Mouse (Mus musculus) forebrain, embryonic 11.5 days (tissue): ENCODE data around the gene Srp68. TPM values are rescaled to one million over a fixed set of nuclear protein-coding genes. Genes with fewer than 3 reads are reported as not detected.

Experiments
- ATAC-seq: fragments of 200-750 bp; cut with Nextera tagmentation; replicated peaks from 2 replicates; pipeline ENCODE4 v1.8.0; 2017; ENCODE audit warnings: moderate TSS enrichment; ENCODE audit not compliant: low FRiP score
- DNase-seq: peaks from one replicate; pipeline ENCODE4 v3.0.0-alpha.2; 2017; ENCODE audit warnings: low spot score
- H3K27ac ChIP-seq: fragments of 300-500 bp; sonication (generic); 2 replicates; pipeline ENCODE4 v1.5.1; 2014; ENCODE audit warnings: low read depth, low read length
- H3K27me3 ChIP-seq: fragments of 300-500 bp; sonication (generic); 2 replicates; pipeline ENCODE4 v1.6.1; 2014; ENCODE audit warnings: mild to moderate bottlenecking, low read length, mixed read lengths; ENCODE audit not compliant: control insufficient read depth, insufficient read depth
- H3K36me3 ChIP-seq: fragments of 300-500 bp; sonication (generic); 2 replicates; pipeline ENCODE4 v1.6.1; 2014; ENCODE audit warnings: mild to moderate bottlenecking, low read length, moderate library complexity, mixed read lengths; ENCODE audit not compliant: control insufficient read depth, insufficient read depth
- H3K4me1 ChIP-seq: fragments of 300-500 bp; sonication (generic); replicated peaks from 2 replicates; pipeline ENCODE4 v1.6.1; 2014; ENCODE audit warnings: low read length, mixed read lengths; ENCODE audit not compliant: control insufficient read depth, insufficient read depth
- H3K4me2 ChIP-seq: fragments of 300-500 bp; sonication (generic); 2 replicates; pipeline ENCODE4 v1.6.1; 2014; ENCODE audit warnings: low read depth, mild to moderate bottlenecking, low read length, moderate library complexity, mixed read lengths; ENCODE audit not compliant: severe bottlenecking
- H3K4me3 ChIP-seq: fragments of 300-500 bp; sonication (generic); 2 replicates; pipeline ENCODE4 v1.5.1; 2014; ENCODE audit warnings: low read depth, low read length
- H3K9ac ChIP-seq: fragments of 300-500 bp; sonication (generic); 2 replicates; pipeline ENCODE4 v1.6.1; 2014; ENCODE audit warnings: low read length
- H3K9me3 ChIP-seq: fragments of 300-500 bp; sonication (generic); 2 replicates; pipeline ENCODE4 v1.6.1; 2016; ENCODE audit warnings: low read length, mixed read lengths; ENCODE audit not compliant: control insufficient read depth
- WGBS: fragments of 180-500 bp; shearing (Covaris S2); extraction: QIAGEN DNeasy Blood & Tissue Kit; methylation state at CpG from one replicate; pipeline ENCODE4 v1.1.7; 2014; 5-methylcytosine and 5-hydroxymethylcytosine counted together
- polyA plus RNA-seq: library from polyadenylated mRNA; unstranded; fragments of >200 nt; fragmentation: Nextera tagmentation; extraction: Ambion mirVana; gene quantifications from 2 replicates; pipeline ENCODE4 v1.2.1, GENCODE M21; 2014

The Srp68 gene
- polyA plus RNA-seq, 1 experiment from 2014 or later, result 81.2 TPM

DNA sequence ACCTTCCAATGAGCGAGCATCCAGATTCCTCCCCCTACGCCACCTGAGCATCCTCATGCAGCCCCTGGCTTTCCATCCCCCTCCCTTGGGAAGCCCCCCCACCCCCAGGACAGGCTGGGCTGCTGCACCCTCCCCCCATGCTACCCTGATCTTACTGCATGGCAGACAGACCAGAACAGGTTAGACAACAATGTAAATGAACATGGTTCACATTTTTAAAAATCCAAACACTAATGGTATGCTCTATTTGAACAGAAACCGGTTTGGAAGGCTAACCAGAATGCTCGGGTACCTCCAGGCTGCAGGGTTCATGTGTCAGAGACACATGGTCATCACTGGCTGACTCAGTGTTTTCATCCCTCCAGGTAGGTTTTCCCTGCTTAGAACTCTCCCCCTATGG lies 45.3 kb downstream of the Srp68 start:
- H3K36me3 ChIP-seq, result no peaks in the 10 kb centered on the region
- H3K4me3 ChIP-seq, result no peak overlapping the region
- 87% methylated on average over 4 of the region's 4 CpGs for WGBS
- no peak overlapping the region for H3K4me2 ChIP-seq
- no peak overlapping the region for H3K27ac ChIP-seq
- no peaks in the 10 kb centered on the region for H3K9me3 ChIP-seq
- ATAC-seq (no peak), DNase-seq (no peak)
- no peaks in the 10 kb centered on the region; the same call in 1 of the 2 replicates for H3K4me1 ChIP-seq
- peaks cover 5% of the 10 kb centered on the region for H3K27me3 ChIP-seq
- no peak overlapping the region for H3K9ac ChIP-seq

- H3K36me3 ChIP-seq, result no peaks in the 10 kb centered on the region
- no peak overlapping the region for H3K4me3 ChIP-seq
- peaks cover 6% of the 10 kb centered on the region; the same call in 1 of the 2 replicates for H3K4me1 ChIP-seq
- peak; percentile 88 for DNase-seq
- no peak overlapping the region for H3K4me2 ChIP-seq
- H3K9me3 ChIP-seq, result no peaks in the 10 kb centered on the region; the same call in 1 of the 2 replicates
- ATAC-seq, result no peak
- no peak overlapping the region for H3K9ac ChIP-seq
- no peak overlapping the region for H3K27ac ChIP-seq
- peaks cover 25% of the 10 kb centered on the region for H3K27me3 ChIP-seq
- WGBS, result 3% methylated on average over 2 of the region's 2 CpGs
Observed at GRCm38 (mm10) chr11:116226414-116226813, 47.6 kb downstream of the Srp68 start.

DNA sequence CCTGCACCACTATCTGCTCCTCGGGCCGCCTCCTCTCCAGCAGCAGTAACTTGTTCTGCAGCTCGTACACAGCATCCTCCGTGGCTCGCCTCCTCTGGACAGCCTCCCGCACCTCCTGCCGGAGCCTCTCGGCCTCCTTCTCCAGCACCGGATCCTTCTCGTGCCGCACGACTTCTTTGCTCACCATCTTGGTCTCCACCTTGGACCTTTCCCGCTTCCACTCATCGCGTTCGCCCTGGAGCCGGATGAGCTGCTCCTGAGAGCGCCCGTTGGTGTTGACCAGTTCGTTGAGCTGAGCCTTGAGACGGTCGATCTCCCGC lies 51.3 kb downstream of the Srp68 start:
- H3K4me2 ChIP-seq, result peak overlapping the region; percentile 53
- H3K36me3 ChIP-seq, result no peaks in the 10 kb centered on the region
- DNase-seq (no peak), ATAC-seq (no peak)
- H3K4me1 ChIP-seq, result peaks cover 6% of the 10 kb centered on the region; the same call in 1 of the 2 replicates
- WGBS, result 15% methylated on average over 23 of the region's 23 CpGs
- peaks cover 30% of the 10 kb centered on the region for H3K27me3 ChIP-seq
- H3K9ac ChIP-seq, result no peak overlapping the region
- no peak overlapping the region for H3K27ac ChIP-seq
- peak overlapping the region; percentile 27 for H3K4me3 ChIP-seq
- no peaks in the 10 kb centered on the region; the same call in 1 of the 2 replicates for H3K9me3 ChIP-seq

GRCm38 (mm10) chr11:116221931-116222739 lies 51.9 kb downstream of the Srp68 start:
- Histone ChIP-seq H3K9ac (peak overlapping the region; percentile 43), H3K9me3 (no peaks in the 10 kb centered on the region; the same call in 1 of the 2 replicates), H3K36me3 (no peaks in the 10 kb centered on the region), H3K4me1 (peaks cover 6% of the 10 kb centered on the region; the same call in 1 of the 2 replicates), H3K27me3 (peaks cover 30% of the 10 kb centered on the region), H3K27ac (no peak overlapping the region), H3K4me2 (peak overlapping the region; percentile 53), H3K4me3 (peak overlapping the region; percentile 27)
- no peak for ATAC-seq
- WGBS, result 13% methylated on average over 53 of the region's 53 CpGs
- DNase-seq, result peak; percentile 68

- Histone ChIP-seq H3K27me3 (peaks cover 30% of the 10 kb centered on the region), H3K36me3 (no peaks in the 10 kb centered on the region), H3K4me3 (no peak overlapping the region), H3K4me2 (no peak overlapping the region), H3K27ac (no peak overlapping the region), H3K9ac (no peak overlapping the region), H3K4me1 (peaks cover 6% of the 10 kb centered on the region; the same call in 1 of the 2 replicates), H3K9me3 (no peaks in the 10 kb centered on the region; the same call in 1 of the 2 replicates)
- WGBS, result 27% methylated on average over 4 of the region's 4 CpGs
- peak; percentile 79 for DNase-seq
- ATAC-seq, result no peak
Observed at GRCm38 (mm10) chr11:116219885-116220284, 54.1 kb downstream of the Srp68 start.

- WGBS, result 69% methylated on average over 7 of the region's 7 CpGs
- 0 out of 2 replicates have a peak overlapping the region, but pooled peaks have one; percentile 51 for H3K27ac ChIP-seq
- no peak for ATAC-seq
- peaks cover 6% of the 10 kb centered on the region; the same call in 1 of the 2 replicates for H3K4me1 ChIP-seq
- no peaks in the 10 kb centered on the region; the same call in 1 of the 2 replicates for H3K9me3 ChIP-seq
- no peaks in the 10 kb centered on the region for H3K36me3 ChIP-seq
- no peak overlapping the region for H3K4me2 ChIP-seq
- H3K4me3 ChIP-seq, result no peak overlapping the region
- H3K9ac ChIP-seq, result no peak overlapping the region
- peaks cover 29% of the 10 kb centered on the region for H3K27me3 ChIP-seq
- DNase-seq, result no peak
Observed at GRCm38 (mm10) chr11:116218737-116219400, 55.1 kb downstream of the Srp68 start.

GRCm38 (mm10) chr11:116218263-116218662 lies 55.8 kb downstream of the Srp68 start:
- Histone ChIP-seq H3K4me3 (no peak overlapping the region), H3K4me1 (peaks cover 6% of the 10 kb centered on the region; the same call in 1 of the 2 replicates), H3K27ac (no peak overlapping the region), H3K9ac (no peak overlapping the region), H3K9me3 (no peaks in the 10 kb centered on the region; the same call in 1 of the 2 replicates), H3K36me3 (no peaks in the 10 kb centered on the region), H3K27me3 (peaks cover 23% of the 10 kb centered on the region), H3K4me2 (no peak overlapping the region)
- WGBS, result 94% methylated on average over 2 of the region's 2 CpGs
- DNase-seq, result no peak
- no peak for ATAC-seq

GRCm38 (mm10) chr11:116216549-116216948 lies 57.5 kb downstream of the Srp68 start:
- Histone ChIP-seq H3K27me3 (peaks cover 6% of the 10 kb centered on the region), H3K9me3 (no peaks in the 10 kb centered on the region; the same call in 1 of the 2 replicates), H3K4me3 (no peak overlapping the region), H3K4me1 (no peaks in the 10 kb centered on the region), H3K9ac (no peak overlapping the region), H3K27ac (no peak overlapping the region), H3K36me3 (no peaks in the 10 kb centered on the region), H3K4me2 (no peak overlapping the region)
- no peak for ATAC-seq
- WGBS, result 87% methylated on average over 11 of the region's 11 CpGs
- no peak for DNase-seq
